Mouse (Mus musculus) G1E (cell line): ENCODE results near the gene Itprid1. TPM values are rescaled to one million over a fixed set of nuclear protein-coding genes. Genes with fewer than 3 reads are reported as not detected.

ENCODE experiments used
- ATAC-seq: 2 replicates; pipeline ENCODE4 v1.8.0; 2016; ENCODE audit warnings: mild to moderate bottlenecking; ENCODE audit not compliant: insufficient number of reproducible peaks, poor library complexity, low FRiP score, severe bottlenecking; ENCODE audit errors: extremely low read depth
- DNase-seq: peaks from one replicate; pipeline ENCODE4 v3.0.0; 2012; ENCODE audit warnings: low spot score
- H3K27me3 ChIP-seq: 2 replicates; pipeline ENCODE4 v1.6.1; 2012; ENCODE audit warnings: mild to moderate bottlenecking, low read length, inconsistent platforms; ENCODE audit not compliant: insufficient read depth
- H3K36me3 ChIP-seq: replicated peaks from 2 replicates; pipeline ENCODE3; 2012; ENCODE audit warnings: mild to moderate bottlenecking, inconsistent platforms
- H3K4me1 ChIP-seq: 2 replicates; pipeline ENCODE4 v1.6.1; 2012; ENCODE audit warnings: low read depth, low read length, inconsistent platforms, mixed read lengths; ENCODE audit not compliant: insufficient read depth
- H3K4me3 ChIP-seq: 2 replicates; pipeline ENCODE4 v1.5.1; 2012; ENCODE audit warnings: low read depth, mild to moderate bottlenecking, inconsistent platforms, low read length, moderate library complexity, mixed read lengths
- H3K9me3 ChIP-seq: replicated peaks from 2 replicates; pipeline ENCODE4 v1.6.1; 2012; ENCODE audit warnings: inconsistent platforms
- CTCF ChIP-seq: IDR thresholded peaks from 2 replicates; pipeline ENCODE4 v1.5.1; 2012; ENCODE audit warnings: low read depth, low read length, inconsistent platforms, mixed read lengths
- GATA1 ChIP-seq: IDR thresholded peaks from 2 replicates; pipeline ENCODE4 v1.6.1; 2012; ENCODE audit warnings: borderline replicate concordance, low read length, inconsistent platforms, mixed read lengths
- GATA2 ChIP-seq: IDR thresholded peaks from 2 replicates; pipeline ENCODE4 v1.6.1; 2012; ENCODE audit warnings: low read depth, low read length, inconsistent platforms, borderline replicate concordance
- POLR2AphosphoS5 ChIP-seq: IDR thresholded peaks from 2 replicates; pipeline ENCODE4 v1.6.1; 2012; ENCODE audit warnings: low read depth, low read length, inconsistent platforms; ENCODE audit not compliant: insufficient replicate concordance
- TAL1 ChIP-seq: conservative IDR thresholded peaks from 2 replicates; pipeline ENCODE4 v1.6.1; 2012; ENCODE audit warnings: low read depth, low read length, inconsistent platforms, mixed read lengths
- polyA plus RNA-seq: library from polyadenylated mRNA; stranded (reverse); fragments of >175 nt; gene quantifications from 2 replicates; pipeline ENCODE4 v1.2.3, GENCODE M21; 2012
- total RNA-seq, 2 experiments: library from RNA; stranded (forward) in 1 of 2; stranded (reverse) in 1 of 2; fragments of 200-1000 nt in 1 of 2; fragments of >200 nt in 1 of 2; fragmentation: Nextera tagmentation in 1 of 2; gene quantifications; 2 replicates each; pipeline ENCODE4 v1.2.3; 2014 to 2017

The Itprid1 gene
- total RNA-seq (2014; fragmentation: Nextera tagmentation) (not detected in 2 replicates), total RNA-seq (2017) (not detected in 2 replicates), polyA plus RNA-seq (not detected in 2 replicates)

DNA sequence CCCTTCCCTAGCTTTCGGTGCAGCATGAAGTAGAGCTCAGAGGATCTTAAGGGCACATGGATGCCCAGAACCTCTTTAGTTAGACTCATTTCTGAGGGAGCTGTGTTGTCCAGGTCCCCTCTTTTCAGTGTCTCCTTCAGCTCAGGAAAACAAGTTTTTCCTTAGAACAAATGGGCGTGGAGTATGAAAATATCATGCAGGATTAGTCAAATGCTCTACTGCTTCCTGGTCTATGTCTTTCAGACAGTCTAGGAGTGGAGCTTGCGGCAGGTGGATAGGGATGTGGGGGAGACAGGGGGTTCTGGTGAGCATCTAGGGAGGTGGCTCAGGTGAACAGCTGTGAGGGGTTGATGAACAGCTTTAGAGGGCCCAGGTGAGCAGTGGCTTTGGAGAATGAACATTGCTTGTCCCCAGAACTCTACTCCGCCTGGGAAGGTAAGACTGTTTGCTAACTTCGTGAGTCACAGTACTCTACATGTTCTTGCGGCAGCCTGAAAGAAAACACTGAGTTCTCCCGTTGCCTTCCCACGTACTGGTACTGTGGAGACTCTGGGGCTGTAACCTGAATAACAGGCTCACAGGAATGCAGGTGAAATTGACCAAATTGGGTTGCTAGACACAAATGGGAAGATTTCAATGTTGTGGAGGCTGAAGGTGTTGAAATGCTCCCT is at the start of gene Itprid1:
Gene Itprid1 (plus strand): TSS at position 246 of the 671 bp plus-strand sequence.
- Histone ChIP-seq H3K4me3 (no peak within 1 kb of the TSS), H3K27me3 (no peaks in the 10 kb centered on the region)
- TF ChIP-seq GATA2 (no peak), POLR2AphosphoS5 (no peak), TAL1 (no peak), GATA1 (no peak), CTCF (no peak)

GRCm38 (mm10) chr6:55789557-55789956 is 47.1 kb upstream of the Itprid1 start:
- TF ChIP-seq POLR2AphosphoS5 (no peak), CTCF (no peak), GATA2 (no peak), GATA1 (no peak), TAL1 (no peak)
- ATAC-seq, result no peak
- no peaks in the 10 kb centered on the region for H3K9me3 ChIP-seq

More for the DNA sequence above, at the start of gene Itprid1:
- no peaks in the 10 kb centered on the region for H3K36me3 ChIP-seq
- no peaks in the 10 kb centered on the region for H3K4me1 ChIP-seq
- ATAC-seq (no peak), DNase-seq (no peak)
- no peaks in the 10 kb centered on the region for H3K9me3 ChIP-seq

GRCm38 (mm10) chr6:55791852-55792496 is 44.7 kb upstream of the Itprid1 start:
- Histone ChIP-seq H3K36me3 (no peaks in the 10 kb centered on the region), H3K9me3 (no peaks in the 10 kb centered on the region), H3K4me1 (no peaks in the 10 kb centered on the region), H3K4me3 (no peak overlapping the region), H3K27me3 (no peaks in the 10 kb centered on the region)
- TF ChIP-seq GATA1 (no peak), CTCF (no peak), TAL1 (no peak)
- ATAC-seq (no peak), DNase-seq (no peak)

More at GRCm38 (mm10) chr6:55789557-55789956, 47.1 kb upstream of the Itprid1 start:
- no peaks in the 10 kb centered on the region for H3K4me1 ChIP-seq
- no peak for DNase-seq
- H3K36me3 ChIP-seq, result no peaks in the 10 kb centered on the region
- H3K4me3 ChIP-seq, result no peak overlapping the region
- H3K27me3 ChIP-seq, result no peaks in the 10 kb centered on the region

GRCm38 (mm10) chr6:55792536-55792935 is 44.2 kb upstream of the Itprid1 start:
- Histone ChIP-seq H3K4me3 (no peak overlapping the region), H3K4me1 (no peaks in the 10 kb centered on the region), H3K9me3 (no peaks in the 10 kb centered on the region), H3K27me3 (no peaks in the 10 kb centered on the region), H3K36me3 (no peaks in the 10 kb centered on the region)
- TF ChIP-seq GATA2 (no peak), POLR2AphosphoS5 (no peak), TAL1 (no peak), CTCF (no peak), GATA1 (no peak)
- ATAC-seq, result no peak
- no peak for DNase-seq

DNA sequence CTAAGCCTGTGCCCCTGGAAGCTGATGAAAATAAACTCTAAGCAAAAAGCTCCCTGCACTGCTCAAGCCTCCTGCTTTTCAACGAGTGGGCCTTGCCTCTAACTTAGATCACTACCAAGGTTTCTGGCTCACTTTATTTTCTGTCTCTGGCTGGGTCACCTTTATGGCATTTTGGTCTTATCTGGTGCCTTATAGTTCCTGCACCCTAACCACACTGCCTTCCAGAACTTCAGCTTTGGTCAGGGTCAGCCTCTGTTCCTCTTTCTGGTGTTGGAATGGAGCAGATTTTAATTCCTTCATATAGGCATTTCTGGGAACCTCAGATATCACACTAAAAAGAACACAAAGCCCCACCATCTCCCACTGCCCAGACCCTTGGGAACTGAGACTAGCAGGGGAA is 34.0 kb upstream of the Itprid1 start:
- Histone ChIP-seq H3K4me3 (no peak overlapping the region), H3K27me3 (no peaks in the 10 kb centered on the region), H3K36me3 (no peaks in the 10 kb centered on the region), H3K4me1 (no peaks in the 10 kb centered on the region), H3K9me3 (no peaks in the 10 kb centered on the region)
- no peak for DNase-seq
- no peak for ATAC-seq
- no peak for TF ChIP-seq GATA2
- TF ChIP-seq POLR2AphosphoS5, result no peak
- no peak for TF ChIP-seq CTCF

- DNase-seq (no peak), ATAC-seq (no peak)
- TF ChIP-seq GATA1, result no peak
- TF ChIP-seq TAL1, result no peak
- TF ChIP-seq POLR2AphosphoS5, result no peak
- TF ChIP-seq CTCF, result no peak
- TF ChIP-seq GATA2, result no peak
Measured at GRCm38 (mm10) chr6:55803357-55803756, 33.3 kb upstream of the Itprid1 start.

More at GRCm38 (mm10) chr6:55803357-55803756, 33.3 kb upstream of the Itprid1 start:
- Histone ChIP-seq H3K36me3 (no peaks in the 10 kb centered on the region), H3K4me1 (no peaks in the 10 kb centered on the region), H3K27me3 (no peaks in the 10 kb centered on the region), H3K9me3 (no peaks in the 10 kb centered on the region), H3K4me3 (no peak overlapping the region)
